Mouse (Mus musculus) urinary bladder, postnatal 0 days (tissue): ENCODE measurements around the gene Vmn1r176. TPM values are rescaled to one million over a fixed set of nuclear protein-coding genes. Genes with fewer than 3 reads are reported as not detected.

Experiments used
- polyA plus RNA-seq: library from polyadenylated mRNA; unstranded; fragments of >200 nt; fragmentation: Nextera tagmentation; extraction: Ambion mirVana; gene quantifications from 2 replicates; pipeline ENCODE4 v1.2.1, GENCODE M21; 2015

Gene Vmn1r176
- polyA plus RNA-seq: not detected in 2 replicates

GRCm38 (mm10) chr7:23837272-23837671, at the start of gene Vmn1r176:
Vmn1r176 (minus strand) TSS chr7:23837372.

GRCm38 (mm10) chr7:23866349-23866748, 29.2 kb upstream of the Vmn1r176 start, which contains the start of gene Vmn1r177:
Vmn1r177 (minus strand) TSS chr7:23866449.

GRCm38 (mm10) chr7:23810543-23810942, 26.6 kb downstream of the Vmn1r176 start, which contains the start of gene Vmn1r175:
Vmn1r175 (minus strand) TSS chr7:23810643.

Other genes with a start within 250 kb of the Vmn1r176 start
- not detected in 2 replicates for gene Vmn1r170, start 231.2 kb downstream of the Vmn1r176 start, polyA plus RNA-seq
- not detected in 2 replicates for gene Vmn1r171, start 206.7 kb downstream of the Vmn1r176 start, polyA plus RNA-seq
- gene Vmn1r172, start 179.1 kb downstream of the Vmn1r176 start, polyA plus RNA-seq: not detected in 2 replicates
- not detected in 2 replicates for gene Vmn1r173, start 136.7 kb downstream of the Vmn1r176 start, polyA plus RNA-seq
- not detected in 2 replicates for gene Vmn1r174, start 85.1 kb downstream of the Vmn1r176 start, polyA plus RNA-seq
- not detected in 2 replicates for gene Vmn1r175, start 26.7 kb downstream of the Vmn1r176 start, polyA plus RNA-seq
- not detected in 2 replicates for gene Vmn1r177, start 29.1 kb upstream of the Vmn1r176 start, polyA plus RNA-seq
- not detected in 2 replicates for gene Vmn1r178, start 54.6 kb upstream of the Vmn1r176 start, polyA plus RNA-seq
- gene Vmn1r179, start 89.6 kb upstream of the Vmn1r176 start, polyA plus RNA-seq: not detected in 2 replicates
- not detected in 2 replicates for gene Vmn1r180, start 113.3 kb upstream of the Vmn1r176 start, polyA plus RNA-seq
- not detected in 2 replicates for gene Vmn1r181, start 137.2 kb upstream of the Vmn1r176 start, polyA plus RNA-seq
- not detected in 2 replicates for gene V1rd19, start 164.3 kb upstream of the Vmn1r176 start, polyA plus RNA-seq
- gene Vmn1r183, start 215.9 kb upstream of the Vmn1r176 start, polyA plus RNA-seq: not detected in 2 replicates
- gene Zfp180, start 244.6 kb upstream of the Vmn1r176 start, polyA plus RNA-seq: 6.7 and 6.8 TPM in 2 replicates